Mouse (Mus musculus) thymus, adult 2 months (tissue): ENCODE measurements around the gene Spin2e.
"Not testable (repeated sequence)": the region's sequence is repeated elsewhere in the genome, so short reads cannot be mapped to it uniquely, and the experiment has no call there.

Experiments
- CTCF ChIP-seq: fragments of 200-500 bp; IDR thresholded peaks from 2 replicates; pipeline ENCODE4 v1.5.1; 2012; ENCODE audit warnings: mild to moderate bottlenecking, control low read depth, low read length, moderate library complexity, borderline replicate concordance; ENCODE audit not compliant: control insufficient read depth, poor library complexity, insufficient read depth; ENCODE audit errors: extremely low read depth
- POLR2A ChIP-seq: fragments of 200-500 bp; IDR thresholded peaks from 2 replicates; pipeline ENCODE4 v1.6.1; 2012; ENCODE audit warnings: mild to moderate bottlenecking, low read length, control low read depth, moderate library complexity; ENCODE audit not compliant: control insufficient read depth, poor library complexity, insufficient read depth; ENCODE audit errors: extremely low read depth

GRCm38 (mm10) chrX:31574183-31574582 is 44.5 kb downstream of the Spin2e start, which contains the start of gene Gm21883:
- not testable (repeated sequence) for TF ChIP-seq POLR2A, CTCF
